Mouse (Mus musculus): ENCODE results near the gene Gm45808. TPM values are rescaled to one million over a fixed set of nuclear protein-coding genes. Genes with fewer than 3 reads are reported as not detected.
"Not testable (repeated sequence)": the region's sequence is repeated elsewhere in the genome, so short reads cannot be mapped to it uniquely, and the experiment has no call there.

Gene Gm45808
- polyA plus RNA-seq, 1 experiment from 2014 or later, result not detected

- Histone ChIP-seq H3K4me2 (replicated peaks) (no peak overlapping the region), H3K36me3 (no peaks in the 10 kb centered on the region), H3K9ac (replicated peaks) (no peak overlapping the region), H3K4me1 (replicated peaks) (no peaks in the 10 kb centered on the region), H3K27me3 (no peaks in the 10 kb centered on the region), H3K4me3 (replicated peaks) (no peak overlapping the region), H3K9me3 (no peaks in the 10 kb centered on the region), H3K27ac (no peak overlapping the region)
- WGBS, result 100% methylated on average over 1 of the region's 1 CpGs
- ATAC-seq, result no peak
Observed at GRCm38 (mm10) chr7:45482166-45482565, 4.4 kb downstream of the Gm45808 start.

- H3K27me3 ChIP-seq, result no peaks in the 10 kb centered on the region
- WGBS, result 52% methylated on average over 15 of the region's 15 CpGs
- no peak within 1 kb of the TSS for H3K4me2 ChIP-seq (replicated peaks)
- no peak within 1 kb of the TSS for H3K4me3 ChIP-seq (replicated peaks)
- H3K27ac ChIP-seq, result no peak within 1 kb of the TSS
- ATAC-seq, result peak; percentile 89
- no peak within 1 kb of the TSS for H3K9ac ChIP-seq (replicated peaks)
- H3K9me3 ChIP-seq, result no peaks in the 10 kb centered on the region
- H3K4me1 ChIP-seq (replicated peaks), result no peaks in the 10 kb centered on the region
- no peaks in the 10 kb centered on the region for H3K36me3 ChIP-seq
Observed at GRCm38 (mm10) chr7:45481374-45481927, 5.2 kb downstream of the Gm45808 start, which contains the start of gene Tulp2. Gene Tulp2 (plus strand): TSS chr7:45481877.

- not testable (repeated sequence) for H3K4me2 ChIP-seq (replicated peaks); H3K36me3 ChIP-seq; H3K27me3 ChIP-seq; H3K9ac ChIP-seq (replicated peaks); ATAC-seq; H3K9me3 ChIP-seq; H3K4me3 ChIP-seq (replicated peaks); H3K4me1 ChIP-seq (replicated peaks); H3K27ac ChIP-seq
- WGBS, result 82% methylated on average over 4 of the region's 4 CpGs
Observed at GRCm38 (mm10) chr7:45480310-45480709, 6.3 kb downstream of the Gm45808 start.

GRCm38 (mm10) chr7:45478774-45479173, 7.8 kb downstream of the Gm45808 start:
- H3K27ac ChIP-seq, result no peak overlapping the region
- no peak overlapping the region for H3K4me2 ChIP-seq (replicated peaks)
- no peaks in the 10 kb centered on the region for H3K9me3 ChIP-seq
- no peaks in the 10 kb centered on the region for H3K27me3 ChIP-seq
- no peak for ATAC-seq
- no peaks in the 10 kb centered on the region for H3K36me3 ChIP-seq
- no peaks in the 10 kb centered on the region for H3K4me1 ChIP-seq (replicated peaks)
- no peak overlapping the region for H3K9ac ChIP-seq (replicated peaks)
- WGBS, result 94% methylated on average over 7 of the region's 7 CpGs
- H3K4me3 ChIP-seq (replicated peaks), result no peak overlapping the region

GRCm38 (mm10) chr7:45477003-45477402, 9.6 kb downstream of the Gm45808 start:
- 17% methylated on average over 3 of the region's 3 CpGs for WGBS
- Histone ChIP-seq H3K9ac (replicated peaks) (no peak overlapping the region), H3K36me3 (no peaks in the 10 kb centered on the region), H3K27ac (no peak overlapping the region), H3K4me3 (replicated peaks) (no peak overlapping the region), H3K9me3 (no peaks in the 10 kb centered on the region), H3K4me2 (replicated peaks) (no peak overlapping the region), H3K27me3 (no peaks in the 10 kb centered on the region), H3K4me1 (replicated peaks) (no peaks in the 10 kb centered on the region)
- no peak for ATAC-seq

- Histone ChIP-seq H3K27ac (no peak overlapping the region), H3K9me3 (no peaks in the 10 kb centered on the region), H3K27me3 (no peaks in the 10 kb centered on the region), H3K4me1 (replicated peaks) (no peaks in the 10 kb centered on the region), H3K9ac (replicated peaks) (no peak overlapping the region), H3K4me3 (replicated peaks) (no peak overlapping the region), H3K36me3 (no peaks in the 10 kb centered on the region), H3K4me2 (replicated peaks) (no peak overlapping the region)
- WGBS, result 56% methylated on average over 1 of the region's 1 CpGs
- no peak for ATAC-seq
Observed at GRCm38 (mm10) chr7:45476453-45476852, 10.2 kb downstream of the Gm45808 start.

GRCm38 (mm10) chr7:45475291-45475969, 11.2 kb downstream of the Gm45808 start:
- ATAC-seq, result 0 out of 2 replicates have a peak, but pooled peaks have one; percentile 43
- Histone ChIP-seq H3K4me1 (replicated peaks) (no peaks in the 10 kb centered on the region), H3K9me3 (no peaks in the 10 kb centered on the region), H3K4me3 (replicated peaks) (no peak overlapping the region), H3K9ac (replicated peaks) (no peak overlapping the region), H3K27me3 (no peaks in the 10 kb centered on the region), H3K4me2 (replicated peaks) (peak overlapping the region; percentile 21; the same call in 1 of the 2 replicates), H3K36me3 (no peaks in the 10 kb centered on the region), H3K27ac (no peak overlapping the region)
- 72% methylated on average over 16 of the region's 16 CpGs for WGBS

GRCm38 (mm10) chr7:45470869-45471268, 15.7 kb downstream of the Gm45808 start:
- Histone ChIP-seq H3K4me3 (replicated peaks) (no peak overlapping the region), H3K9ac (replicated peaks) (no peak overlapping the region), H3K27ac (no peak overlapping the region), H3K27me3 (no peaks in the 10 kb centered on the region), H3K4me2 (replicated peaks) (no peak overlapping the region), H3K9me3 (no peaks in the 10 kb centered on the region), H3K36me3 (no peaks in the 10 kb centered on the region), H3K4me1 (replicated peaks) (peaks cover 9% of the 10 kb centered on the region)
- no peak for ATAC-seq
- 8% methylated on average over 3 of the region's 3 CpGs for WGBS

- H3K27ac ChIP-seq, result no peak overlapping the region
- 0 out of 2 replicates have a peak overlapping the region, but pooled peaks have one; percentile 47 for H3K9ac ChIP-seq (replicated peaks)
- peak overlapping the region; percentile 88 for H3K4me2 ChIP-seq (replicated peaks)
- 41% methylated on average over 7 of the region's 7 CpGs for WGBS
- peaks cover 28% of the 10 kb centered on the region for H3K36me3 ChIP-seq
- peaks cover 22% of the 10 kb centered on the region for H3K4me1 ChIP-seq (replicated peaks)
- H3K4me3 ChIP-seq (replicated peaks), result peak overlapping the region; percentile 87
- H3K9me3 ChIP-seq, result no peaks in the 10 kb centered on the region
- no peak for ATAC-seq
- no peaks in the 10 kb centered on the region for H3K27me3 ChIP-seq
Observed at GRCm38 (mm10) chr7:45467090-45467670, 19.4 kb downstream of the Gm45808 start.

GRCm38 (mm10) chr7:45466283-45467089, 20.1 kb downstream of the Gm45808 start, which contains the start of gene Bax:
Gene Bax (minus strand): TSS chr7:45466898.
- H3K36me3 ChIP-seq, result peaks cover 34% of the 10 kb centered on the region
- peak within 1 kb of the TSS; percentile 88 for H3K4me2 ChIP-seq (replicated peaks)
- H3K4me3 ChIP-seq (replicated peaks), result peak within 1 kb of the TSS; percentile 87
- H3K9ac ChIP-seq (replicated peaks), result peak within 1 kb of the TSS; percentile 91
- H3K27me3 ChIP-seq, result no peaks in the 10 kb centered on the region
- H3K9me3 ChIP-seq, result no peaks in the 10 kb centered on the region
- peak; percentile 89 for ATAC-seq
- H3K4me1 ChIP-seq (replicated peaks), result peaks cover 28% of the 10 kb centered on the region
- WGBS, result under 1% methylated on average over 57 of the region's 58 CpGs
- peak within 1 kb of the TSS; percentile 82 for H3K27ac ChIP-seq

- ATAC-seq, result no peak
- Histone ChIP-seq H3K9ac (replicated peaks) (peak overlapping the region; percentile 91), H3K4me2 (replicated peaks) (peak overlapping the region; percentile 88), H3K4me1 (replicated peaks) (peaks cover 36% of the 10 kb centered on the region), H3K4me3 (replicated peaks) (peak overlapping the region; percentile 87), H3K9me3 (no peaks in the 10 kb centered on the region), H3K27ac (no peak overlapping the region), H3K27me3 (no peaks in the 10 kb centered on the region), H3K36me3 (peaks cover 35% of the 10 kb centered on the region)
- WGBS, result 87% methylated on average over 9 of the region's 9 CpGs
Observed at GRCm38 (mm10) chr7:45465549-45465948, 21.1 kb downstream of the Gm45808 start.
